ENCODE assay signal across 8 mouse cellular contexts in genomic region chr6:127561231-127562020, GRCm38 (mm10). TPM values are rescaled to one million over a fixed set of nuclear protein-coding genes. Genes with fewer than 3 reads are reported as not detected.
DNase-seq lines count a peak whose midpoint lies in the region; ATAC-seq lines count a peak whose summit lies in the region.

Gene Cracr2a (plus strand): TSS chr6:127561338.

- H3K4me1 ChIP-seq in hindbrain, embryonic 13.5 days (replicated peaks) = peaks cover 9% of the 10 kb centered on the region

- H3K9ac ChIP-seq in hindbrain, embryonic 13.5 days = peak within 1 kb of the TSS; percentile 68

- H3K9me3 ChIP-seq in hindbrain, embryonic 13.5 days = no peaks in the 10 kb centered on the region

- peak within 1 kb of the TSS; percentile 72 for H3K4me2 ChIP-seq in hindbrain, embryonic 13.5 days

- no peak within 1 kb of the TSS for H3K27ac ChIP-seq in hindbrain, embryonic 13.5 days

- H3K4me3 ChIP-seq in hindbrain, embryonic 13.5 days = peak within 1 kb of the TSS; percentile 43

- 1% methylated on average over 22 of the region's 22 CpGs for WGBS in hindbrain, embryonic 13.5 days

- ATAC-seq in hindbrain, embryonic 13.5 days (ENCODE audit: low FRiP score) = peak; percentile 88

- DNase-seq in WW6 (ENCODE audit: low read depth, low spot score) = peak; percentile 48
- peak; percentile 56 to 57 for DNase-seq in cerebellum, postnatal 36 days
- DNase-seq in frontal cortex, postnatal 25 days (ENCODE audit: low spot score in 2 of 2) = peak; percentile 57 to 60
- DNase-seq in layer of hippocampus, postnatal 36 days = peak; percentile 57 to 70
- peak; percentile 89 for DNase-seq in lung, postnatal 25 days (ENCODE audit: low spot score)
- DNase-seq in retina, embryonic 14.5 days (ENCODE audit: low spot score) = peak; percentile 82
- DNase-seq in thymus, postnatal 36 days = peak; percentile 91 to 92

- H3K27me3 ChIP-seq in hindbrain, embryonic 13.5 days = peaks cover 17% of the 10 kb centered on the region

- H3K36me3 ChIP-seq in hindbrain, embryonic 13.5 days = no peaks in the 10 kb centered on the region

RNA-seq across cellular contexts. Expression of gene Cracr2a, which starts in this region (rescaled TPM):
- polyA plus RNA-seq in hindbrain, embryonic 13.5 days (2015; fragmentation: Nextera tagmentation; extraction: Ambion mirVana) = 0.41 and 0.77 TPM in 2 replicates
- total RNA-seq in layer of hippocampus, postnatal 36 days (2021) = 1 to 10 TPM; 1.8 to 2.6 TPM

Comparison
In these comparisons a context has a peak if more than half of its experiments do, and no peak if none do; other contexts are left out.
1. Peak in ATAC-seq, H3K4me3 ChIP-seq, H3K9ac ChIP-seq and H3K4me2 ChIP-seq in hindbrain, embryonic 13.5 days; RNA of the gene not detected or under 1 TPM.